Mouse (Mus musculus) bone marrow, adult 2 months (tissue): ENCODE results near the gene Lrig2.

ENCODE experiments used
- CTCF ChIP-seq: fragments of 200-500 bp; IDR thresholded peaks from 2 replicates; pipeline ENCODE4 v1.5.1; 2011; ENCODE audit warnings: low read length, control low read depth; ENCODE audit not compliant: control insufficient read depth, insufficient read depth
- POLR2A ChIP-seq: fragments of 200-500 bp; IDR thresholded peaks from 2 replicates; pipeline ENCODE4 v1.6.1; 2011; ENCODE audit warnings: low read depth, mild to moderate bottlenecking, control low read depth, low read length, borderline replicate concordance; ENCODE audit not compliant: control insufficient read depth

- TF ChIP-seq CTCF = no peak
- no peak for TF ChIP-seq POLR2A
Measured at GRCm38 (mm10) chr3:104419990-104420389, 91.7 kb downstream of the Lrig2 start.
